Mouse (Mus musculus) adrenal gland, adult 18-20 months (tissue): ENCODE results near the gene Cspg4. TPM values are rescaled to one million over a fixed set of nuclear protein-coding genes. Genes with fewer than 3 reads are reported as not detected.

Experiments
- DNase-seq, 2 experiments: peaks; one replicate each; pipeline ENCODE4 v3.0.0; 2021 to 2022; ENCODE audit warnings: low spot score in 2 of 2
- long read RNA-seq, 2 experiments: library from polyadenylated mRNA; stranded (forward); transcript quantifications; one replicate each; pipeline ENCODE4 v2.0.0; 2021
- total RNA-seq, 2 experiments: library from RNA; stranded (reverse); gene quantifications; 1 replicate in 1 of 2; 2 replicates in 1 of 2; pipeline ENCODE4 v1.2.3; 2021

Gene Cspg4
- 10 to 100 TPM in 1 of 2 experiments, 1 to 10 TPM in 1; 7.3 to 19.1 TPM for total RNA-seq
- long read RNA-seq, experiment 1, partial matches to known transcripts, result 4 of 4 reads
- long read RNA-seq, experiment 1, other reads (novel, unspliced or antisense), result 0 of 4 reads
- long read RNA-seq, experiment 2, partial matches to known transcripts, result 11 of 11 reads
- long read RNA-seq, experiment 2, other reads (novel, unspliced or antisense), result 0 of 11 reads

DNA sequence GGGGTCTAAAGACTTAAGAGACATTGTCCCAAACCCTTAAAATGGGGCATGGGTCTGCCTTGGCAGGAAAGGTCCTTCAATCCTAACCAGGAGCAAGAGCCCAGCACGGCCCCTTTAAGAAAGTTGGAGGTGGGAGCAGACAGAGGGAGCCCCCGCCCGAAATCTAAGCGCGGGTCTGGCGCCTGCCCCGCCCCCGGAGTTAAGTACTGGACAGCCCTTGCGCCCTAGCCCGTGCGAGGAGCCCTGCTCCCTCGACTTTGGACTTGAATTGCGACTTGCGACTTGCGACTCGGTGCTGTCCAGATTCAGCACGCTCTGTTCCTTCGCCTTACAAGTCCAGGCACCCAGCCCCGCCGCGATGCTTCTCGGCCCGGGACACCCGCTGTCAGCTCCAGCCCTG, at the start of gene Cspg4:
TSS of gene Cspg4 (plus strand) at position 202 of the 400 bp plus-strand sequence.
- peak in 1 of 2 experiments; percentile 48 for DNase-seq

DNA sequence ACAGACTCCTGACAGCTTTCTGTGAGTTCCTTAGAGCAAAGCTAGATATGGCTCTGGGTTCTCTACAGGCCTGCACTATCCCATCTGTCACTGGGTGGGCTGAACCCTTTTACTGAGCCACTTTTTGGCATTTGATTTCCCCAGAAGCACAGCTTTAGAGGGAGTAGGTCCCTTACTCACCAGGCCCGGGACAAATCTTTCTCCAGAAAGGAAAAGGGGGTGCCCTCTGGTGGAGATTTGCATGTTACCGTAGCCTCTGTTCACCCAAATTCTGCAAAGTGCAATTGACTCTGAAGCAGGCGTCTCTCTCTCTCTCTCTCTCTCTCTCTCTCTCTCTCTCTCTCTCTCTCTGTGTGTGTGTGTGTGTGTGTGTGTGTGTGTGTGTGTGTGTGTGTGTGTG, 39.9 kb upstream of the Cspg4 start:
- DNase-seq, result no peak

DNA sequence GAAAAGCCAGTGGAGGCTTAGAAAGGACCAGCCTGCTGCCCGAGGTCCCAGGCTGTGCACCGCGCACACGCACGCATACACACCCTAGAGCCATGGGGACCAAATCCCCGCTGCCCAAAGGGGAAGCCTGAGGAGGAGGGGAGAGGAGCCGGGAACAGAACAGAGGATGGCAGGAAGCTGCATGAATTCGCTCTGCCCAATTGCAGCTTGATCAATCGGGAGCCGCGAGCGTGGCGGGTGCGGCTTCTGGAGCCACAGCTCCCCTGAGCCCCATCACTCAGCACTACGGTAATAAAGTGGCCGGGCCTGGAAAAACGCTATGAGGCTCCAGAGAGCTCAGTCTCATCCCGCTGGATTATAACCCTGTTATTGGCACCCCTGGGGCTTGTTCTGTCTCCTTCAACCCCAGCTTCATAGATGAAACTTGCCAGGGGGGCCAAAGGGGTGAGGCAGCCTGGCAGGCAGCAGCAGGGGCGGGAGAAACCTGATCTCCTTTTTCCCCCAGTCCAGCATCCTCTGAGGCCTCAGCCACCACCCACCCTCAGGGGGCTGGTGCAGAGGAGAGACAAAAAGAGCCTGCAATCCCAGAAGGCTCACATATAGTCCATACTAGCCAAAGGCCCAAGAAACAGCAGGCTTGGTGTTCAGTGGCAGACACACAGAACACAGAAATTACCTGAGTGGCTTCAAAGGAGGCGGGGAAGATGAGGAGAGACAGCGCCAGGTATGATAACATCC, 39.2 kb upstream of the Cspg4 start:
- no peak for DNase-seq

DNA sequence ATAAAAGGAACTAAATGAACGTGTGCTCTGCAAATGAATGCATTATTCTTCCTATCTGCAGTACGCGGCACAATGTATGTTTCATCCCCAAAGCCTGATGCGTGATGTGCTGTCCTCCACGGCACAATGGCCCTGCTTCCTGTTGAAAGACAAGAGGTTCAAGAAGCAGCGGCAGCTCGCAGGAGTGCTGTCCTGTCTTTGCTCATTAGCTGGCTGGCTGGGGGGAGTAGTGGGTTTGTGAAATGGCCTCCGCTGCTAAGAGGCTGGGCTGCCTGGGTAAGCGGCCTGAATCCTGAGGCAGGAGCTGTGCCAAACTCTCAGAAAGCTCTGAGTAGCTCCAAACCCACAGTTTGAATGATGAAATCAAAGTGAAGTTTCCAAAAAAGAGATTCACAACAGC, 36.7 kb upstream of the Cspg4 start:
- DNase-seq, result no peak

DNA sequence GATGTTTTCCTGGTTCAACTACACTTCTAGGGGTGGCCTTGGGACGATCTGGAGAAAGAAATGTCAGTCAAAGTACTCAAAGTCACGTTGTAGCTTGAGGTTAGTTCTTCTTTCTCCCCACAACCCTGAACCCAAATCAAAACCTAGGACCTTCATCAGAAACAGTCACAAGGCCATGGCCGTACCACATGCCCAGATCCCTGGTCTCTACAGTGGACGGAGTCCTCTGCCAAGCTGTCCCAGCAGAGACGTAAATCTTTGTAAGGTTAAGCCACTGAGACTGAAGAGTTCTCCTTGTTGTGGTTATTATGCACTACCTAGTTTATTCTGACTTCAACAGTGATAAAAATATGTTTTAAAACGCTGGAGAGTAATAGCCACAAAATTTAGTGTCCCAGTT, 36.0 kb upstream of the Cspg4 start:
- DNase-seq, result no peak

DNA sequence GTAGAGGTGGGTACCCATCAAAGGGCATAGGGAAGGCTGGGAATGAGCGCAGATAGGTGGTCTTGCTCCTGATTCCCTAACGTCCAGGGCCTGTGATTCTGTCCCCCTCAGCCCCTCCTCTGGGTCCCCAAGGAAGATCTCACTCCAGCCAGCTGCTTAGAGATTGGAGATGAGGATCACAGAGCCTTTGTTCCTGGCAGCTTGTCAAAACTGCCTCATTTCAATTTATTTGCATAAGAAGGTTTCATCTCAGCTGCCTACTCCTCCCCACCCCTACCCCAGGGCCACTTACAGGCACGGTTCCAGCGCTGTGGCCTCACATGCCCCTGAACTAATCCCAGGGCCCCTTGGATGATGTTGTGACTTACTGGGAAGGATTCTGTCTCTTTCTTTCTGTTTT, 34.7 kb upstream of the Cspg4 start:
- DNase-seq, result no peak

DNA sequence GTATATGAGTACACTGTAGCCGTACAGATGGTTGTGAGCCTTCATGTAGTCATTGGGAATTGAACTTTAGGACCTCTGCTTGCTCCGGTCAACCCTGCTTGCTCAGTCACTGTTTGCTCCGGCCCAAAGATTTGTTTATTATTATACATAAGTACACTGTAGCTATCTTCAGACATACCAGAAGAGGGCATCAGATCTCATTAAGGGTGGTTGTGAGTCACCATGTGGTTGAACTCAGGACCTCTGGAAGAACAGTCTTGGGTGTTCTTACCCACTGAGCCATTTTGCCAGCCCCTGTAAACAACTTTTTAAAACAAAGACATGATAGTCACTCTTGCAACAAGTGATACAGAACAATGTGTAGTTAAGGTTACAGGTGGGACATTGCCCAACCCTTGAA, 32.9 kb upstream of the Cspg4 start:
- no peak for DNase-seq

DNA sequence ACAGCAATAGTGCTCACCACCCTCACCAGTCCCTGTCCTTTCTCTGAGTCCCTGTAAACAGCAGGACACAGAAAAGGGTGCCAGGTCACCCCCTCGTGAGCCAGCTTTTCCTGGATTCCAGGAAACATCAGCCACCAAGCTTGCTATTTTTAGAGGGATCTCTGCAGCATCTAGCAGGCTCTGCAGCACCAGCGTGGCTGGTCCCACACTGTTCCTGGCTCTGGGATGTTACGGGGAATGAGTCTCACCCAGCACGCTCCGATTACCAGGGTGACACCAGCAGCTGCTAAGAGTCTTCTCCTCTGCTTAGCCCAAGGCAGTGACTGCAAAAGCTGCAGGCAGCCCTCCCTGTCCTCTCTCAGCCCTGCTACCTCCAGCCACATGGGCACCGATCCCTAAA, 31.9 kb upstream of the Cspg4 start:
- no peak for DNase-seq

DNA sequence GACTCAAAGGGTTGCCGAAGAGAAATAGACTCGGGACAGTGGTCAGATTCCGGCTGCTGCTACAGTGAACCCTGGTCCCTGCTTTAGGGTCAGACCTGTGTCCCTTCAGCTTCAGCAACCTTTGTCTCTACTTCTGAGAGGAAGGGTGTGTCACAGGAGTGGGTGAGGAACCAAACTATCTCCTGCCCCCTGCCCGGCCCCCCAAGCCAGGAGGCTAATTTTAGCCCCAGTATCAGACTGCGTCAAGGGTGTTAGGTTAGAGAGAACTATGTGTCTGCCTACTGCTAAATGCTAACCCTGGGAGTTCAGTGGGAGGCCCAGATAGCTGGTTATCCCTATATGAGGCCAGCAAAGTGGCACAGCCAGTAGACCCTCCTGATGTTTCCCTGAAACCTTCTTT, 29.7 kb upstream of the Cspg4 start:
- DNase-seq, result no peak

DNA sequence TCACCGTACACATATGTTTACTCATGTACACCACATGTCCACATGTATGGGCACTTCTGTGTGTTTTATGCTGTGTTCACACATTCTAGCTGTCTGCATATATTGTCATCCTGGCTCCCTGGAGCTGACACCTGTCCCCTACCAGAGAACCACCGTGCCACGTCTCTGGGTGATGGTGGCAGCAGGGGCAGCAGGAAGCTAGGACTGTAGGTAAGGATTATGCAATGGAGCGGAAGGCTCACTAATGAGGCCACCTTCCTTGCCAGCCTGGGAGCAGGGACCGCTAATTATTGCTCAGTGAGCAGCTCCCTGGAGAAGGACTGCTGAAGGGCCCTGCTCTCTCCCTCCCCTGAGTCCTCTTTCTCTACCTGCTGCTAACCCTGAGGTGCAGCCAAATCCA, 24.1 kb upstream of the Cspg4 start:
- DNase-seq, result no peak

DNA sequence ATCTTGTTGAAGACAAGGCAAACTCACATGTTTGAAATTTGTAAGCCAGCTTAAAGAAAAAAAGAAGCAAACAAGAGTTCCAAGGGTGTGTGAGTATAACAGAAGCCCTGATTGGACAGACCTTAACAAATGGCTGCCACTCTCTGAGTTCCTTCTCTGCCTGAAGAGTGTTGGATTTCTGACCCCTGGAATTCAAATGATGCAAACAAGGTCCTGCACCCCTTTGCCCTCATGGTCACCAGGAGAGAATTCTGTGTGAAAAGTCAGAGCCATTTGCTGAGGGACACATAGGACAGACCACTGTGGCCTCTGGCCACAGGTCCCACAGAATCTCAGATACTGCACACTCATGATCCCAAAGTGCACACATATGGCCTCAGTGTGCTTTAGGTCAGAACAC, 23.0 kb upstream of the Cspg4 start:
- no peak for DNase-seq

DNA sequence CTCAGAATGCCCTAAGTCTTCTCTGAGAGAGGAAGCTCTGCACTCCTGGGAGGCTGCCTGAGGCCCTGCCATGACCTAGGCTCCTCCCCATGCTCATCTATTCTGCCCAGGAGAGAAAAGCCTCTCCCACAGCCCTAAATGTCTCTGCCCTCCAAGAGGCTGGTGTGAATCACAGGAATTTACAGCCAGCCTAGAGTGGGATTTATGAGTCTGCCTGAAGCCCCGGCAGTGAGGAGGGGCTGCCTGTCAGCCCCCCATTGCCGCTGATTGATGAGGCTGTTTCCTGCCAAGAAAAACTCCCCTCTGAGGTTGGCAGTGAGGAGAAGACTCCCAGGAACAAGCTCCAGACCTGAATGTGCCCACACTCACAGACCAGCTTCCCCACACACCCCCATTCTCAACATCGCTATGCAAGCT, 22.5 kb upstream of the Cspg4 start:
- DNase-seq, result no peak

DNA sequence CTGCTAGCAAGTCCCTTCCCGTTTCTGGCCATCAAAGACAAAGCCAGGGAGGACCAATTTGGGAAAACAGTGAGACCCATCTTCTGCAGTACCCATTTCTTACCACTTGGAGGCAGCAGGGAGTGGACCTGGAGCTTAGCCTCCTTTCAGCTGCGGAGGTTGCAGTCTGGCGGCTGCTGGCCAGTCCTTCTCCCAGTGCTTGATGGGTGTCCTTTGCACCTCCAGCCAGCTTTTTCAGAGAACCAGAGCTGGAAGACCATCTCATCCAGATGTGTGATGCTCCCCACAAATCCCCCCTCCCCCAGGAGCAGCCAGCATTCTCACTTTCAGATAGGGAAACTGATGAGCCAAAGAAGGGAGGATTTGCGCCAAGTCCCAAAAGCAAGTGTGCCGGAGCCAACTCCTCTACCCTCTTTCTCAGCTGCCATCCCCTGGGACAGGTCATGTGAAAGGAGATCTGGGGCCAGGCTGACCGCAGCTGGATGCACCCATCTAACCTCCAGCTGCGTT, 21.1 kb upstream of the Cspg4 start:
- DNase-seq, result peak; percentile 66 to 69

DNA sequence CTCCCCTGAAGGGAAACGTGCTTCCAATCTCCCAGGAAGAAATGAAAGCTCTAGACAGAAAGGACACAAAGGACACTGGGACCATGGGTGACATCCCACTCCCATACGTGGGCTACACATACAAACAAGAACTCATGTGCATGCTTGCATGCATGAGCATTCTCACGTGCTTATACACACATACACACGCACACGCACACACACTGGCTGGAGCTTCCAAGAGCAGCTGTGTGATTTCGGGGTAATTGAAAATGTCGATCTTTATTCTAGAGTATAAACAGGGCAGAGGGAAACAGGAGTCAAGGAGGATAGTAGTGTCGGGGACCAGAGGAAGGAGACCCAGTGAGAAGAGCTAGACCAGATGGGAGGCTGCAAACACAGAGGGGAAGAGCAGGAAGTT, 20.2 kb upstream of the Cspg4 start:
- no peak for DNase-seq

DNA sequence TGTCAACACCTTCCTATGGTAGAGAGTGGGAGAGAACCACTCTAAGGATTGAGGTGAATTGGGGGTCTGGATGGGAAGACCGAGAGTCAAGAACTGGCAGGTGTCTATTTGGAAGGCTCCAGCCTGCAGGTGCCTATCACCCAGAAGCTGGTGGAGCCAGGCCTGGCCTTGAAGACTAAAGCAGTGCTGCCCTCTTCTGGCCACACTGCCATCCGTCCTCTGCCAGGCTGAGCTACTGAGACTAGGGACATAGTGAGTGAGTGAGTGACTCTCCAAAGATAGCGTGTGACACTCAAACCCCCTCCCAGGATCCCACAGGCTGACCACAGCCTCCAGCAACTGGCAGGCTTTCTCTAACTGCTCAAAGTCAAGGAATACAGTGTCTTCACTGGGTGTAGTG, 17.3 kb upstream of the Cspg4 start:
- peak; percentile 45 to 63 for DNase-seq

DNA sequence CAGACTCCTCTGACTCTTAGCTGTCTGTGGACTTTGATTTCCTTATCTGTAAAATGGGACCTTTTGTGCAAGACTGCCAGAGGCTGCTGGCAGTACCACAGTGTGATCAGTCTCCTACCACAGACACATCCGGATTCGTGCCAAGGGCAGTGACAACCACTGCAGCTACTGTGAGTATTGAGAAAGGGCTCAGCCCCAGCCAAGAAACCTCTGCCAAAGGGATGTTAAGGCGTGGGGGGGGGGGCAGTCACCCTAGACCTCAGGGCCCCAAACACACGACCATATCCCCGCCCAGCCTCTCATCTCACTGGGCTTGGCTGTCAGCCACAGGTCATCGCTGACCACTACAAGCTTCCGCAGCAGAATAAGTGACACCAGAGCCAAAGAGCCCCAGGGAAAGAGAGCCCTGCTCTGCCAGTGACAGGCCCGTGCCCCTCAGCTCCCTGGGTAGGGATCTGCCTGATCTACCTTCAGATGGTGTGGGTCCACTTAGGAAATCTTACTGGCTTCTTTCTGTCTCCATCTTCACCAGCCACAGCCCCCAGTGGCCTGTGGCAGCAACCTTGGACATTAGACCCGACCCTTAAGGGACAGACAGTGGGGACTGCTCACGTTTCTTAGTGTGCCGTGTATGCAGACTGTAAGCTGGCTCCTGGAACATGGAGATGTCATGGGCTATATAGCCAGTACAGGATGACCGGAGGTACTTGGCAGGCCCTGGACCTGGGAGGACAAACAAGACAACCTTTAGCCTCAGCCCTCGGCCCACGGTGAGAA, 14.5 kb upstream of the Cspg4 start:
- no peak for DNase-seq

DNA sequence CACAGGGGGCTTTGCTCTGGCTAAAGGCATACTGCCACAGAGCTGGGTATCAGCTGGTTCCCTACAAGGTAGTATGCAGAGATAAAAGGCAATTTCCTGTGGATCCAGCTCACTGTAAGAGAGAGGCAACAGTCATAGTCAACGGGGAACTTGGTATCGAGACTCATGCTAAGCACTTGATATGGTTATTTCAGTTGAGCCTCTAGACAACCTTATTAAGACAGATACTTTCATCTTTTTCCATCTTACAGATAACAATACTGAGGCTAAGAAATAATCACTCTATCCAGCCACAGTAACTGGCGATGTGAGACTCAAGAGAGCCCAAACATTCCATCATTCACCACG, 14.0 kb upstream of the Cspg4 start:
- DNase-seq, result no peak

DNA sequence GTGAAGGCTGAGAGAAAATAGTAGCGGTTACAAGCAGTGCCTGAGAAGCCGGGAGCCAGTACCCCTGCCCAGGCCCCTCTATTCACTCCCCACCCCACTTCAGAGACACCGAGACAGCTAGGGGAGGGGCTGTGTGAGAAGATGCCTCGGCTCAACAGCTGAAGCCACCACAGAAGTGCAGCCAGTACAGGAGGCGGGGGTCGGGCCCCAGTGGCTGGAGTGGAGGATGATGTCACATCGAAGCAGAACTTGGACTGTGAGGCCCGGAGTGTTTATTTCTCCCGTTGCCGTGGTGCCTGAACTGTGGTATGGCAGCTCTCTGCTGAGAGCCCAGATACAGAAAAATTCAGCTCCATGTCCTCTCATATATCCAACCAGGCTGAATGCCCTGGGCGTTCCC, 13.1 kb upstream of the Cspg4 start:
- no peak for DNase-seq

DNA sequence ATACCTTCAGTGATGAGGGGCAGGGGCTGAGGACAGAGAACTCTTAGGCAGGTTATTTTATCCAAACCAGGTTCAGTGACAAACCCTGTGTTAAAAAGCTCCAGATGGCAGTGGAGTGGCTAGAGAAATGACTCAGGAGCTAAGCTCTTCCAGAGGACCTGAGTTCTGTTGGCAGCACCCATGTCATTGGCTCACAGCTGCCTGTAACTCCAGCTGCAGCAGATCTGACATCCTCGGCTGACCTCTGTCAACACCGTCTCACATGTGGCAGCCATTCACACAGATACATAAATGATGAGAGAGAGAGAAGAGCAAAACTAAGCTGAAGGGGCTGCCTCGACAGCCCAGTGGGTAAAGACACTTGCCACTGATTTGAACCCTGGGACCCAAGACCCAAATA, 7.4 kb upstream of the Cspg4 start:
- no peak for DNase-seq

DNA sequence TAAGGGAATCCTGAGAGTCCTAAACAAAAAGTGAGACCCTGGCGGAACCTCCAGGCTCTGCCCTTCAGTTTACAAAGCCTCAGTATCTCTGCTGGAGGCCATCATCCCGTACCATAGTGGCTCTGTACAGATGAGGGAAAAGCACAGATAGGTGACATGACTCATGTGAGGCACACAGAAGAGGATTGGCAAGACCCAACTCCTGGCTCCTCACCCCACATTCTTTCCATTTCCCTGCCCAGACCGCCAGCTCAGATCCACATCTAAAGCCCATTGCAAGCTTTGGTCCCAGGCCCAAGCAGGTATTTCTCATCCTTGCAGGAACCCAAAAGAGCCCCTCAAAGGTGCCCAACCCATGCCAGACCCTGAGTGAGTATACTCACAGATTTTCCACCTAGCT, 4.8 kb upstream of the Cspg4 start:
- no peak for DNase-seq

DNA sequence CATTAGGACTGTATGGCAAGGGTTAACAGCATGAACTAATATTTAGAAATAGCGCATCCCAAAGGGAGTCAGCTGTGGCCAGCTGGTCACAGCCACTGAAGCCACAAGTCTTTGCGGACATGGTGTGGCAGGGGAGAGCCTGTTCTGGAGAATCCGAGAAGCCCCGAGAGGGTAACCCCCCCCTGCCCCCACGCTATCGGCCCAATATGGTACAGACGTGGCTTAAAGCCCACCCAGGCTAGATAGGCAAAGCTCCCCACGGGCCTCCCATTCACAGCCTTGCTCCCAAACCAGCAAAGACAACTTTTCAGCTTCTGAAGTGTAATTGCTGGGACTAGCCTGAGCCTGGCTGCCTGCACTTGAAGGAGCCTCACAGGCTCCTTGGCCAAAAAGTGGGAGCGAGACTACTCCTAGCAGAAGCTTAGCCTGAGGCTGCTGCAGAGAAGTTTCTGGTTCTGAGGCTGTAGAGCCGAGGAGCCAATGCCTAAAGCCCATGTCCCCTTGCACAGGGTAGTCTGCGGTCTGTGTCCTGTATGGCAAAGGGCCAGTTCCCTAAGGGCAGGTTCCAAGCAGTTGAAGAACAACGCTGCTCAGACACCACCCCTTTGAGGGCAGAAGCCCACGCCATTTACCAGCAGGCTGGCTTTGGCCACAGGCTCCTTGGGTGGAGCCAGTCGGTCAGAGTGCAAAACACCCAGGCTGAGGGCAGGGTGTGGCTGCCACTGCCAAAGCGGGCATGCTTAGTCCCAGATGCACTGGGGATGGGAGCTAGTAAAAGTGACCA, 4.2 kb upstream of the Cspg4 start:
- no peak for DNase-seq
